Mouse (Mus musculus) erythroblast, embryonic 14.5 days (primary cell): Measurements from ENCODE around the gene Cdc42ep4. TPM values are rescaled to one million over a fixed set of nuclear protein-coding genes. Genes with fewer than 3 reads are reported as not detected.

Experiments used
- H3K27me3 ChIP-seq: 2 replicates; pipeline ENCODE4 v1.6.1; 2012; ENCODE audit warnings: inconsistent platforms; ENCODE audit not compliant: control insufficient read depth
- H3K36me3 ChIP-seq: 2 replicates; pipeline ENCODE4 v1.6.1; 2012; ENCODE audit warnings: mild to moderate bottlenecking, inconsistent platforms; ENCODE audit not compliant: control insufficient read depth
- H3K4me1 ChIP-seq: 2 replicates; pipeline ENCODE4 v1.6.1; 2012; ENCODE audit warnings: inconsistent platforms; ENCODE audit not compliant: control insufficient read depth
- H3K4me3 ChIP-seq: replicated peaks from 2 replicates; pipeline ENCODE3; 2012; ENCODE audit warnings: moderate library complexity, mild to moderate bottlenecking, inconsistent platforms
- H3K9me3 ChIP-seq: 2 replicates; pipeline ENCODE4 v1.6.1; 2012; ENCODE audit warnings: low read length, inconsistent platforms, mixed read lengths; ENCODE audit not compliant: control insufficient read depth
- GATA1 ChIP-seq: IDR thresholded peaks from 2 replicates; pipeline ENCODE4 v1.6.1; 2012; ENCODE audit warnings: low read length, inconsistent platforms, mixed read lengths
- TAL1 ChIP-seq: IDR thresholded peaks from 3 replicates; pipeline ENCODE4 v1.6.1; 2012; ENCODE audit warnings: low read length, inconsistent platforms, mixed read lengths
- polyA plus RNA-seq: library from polyadenylated mRNA; stranded (reverse); fragments of >175 nt; gene quantifications from 2 replicates; pipeline ENCODE4 v1.2.3, GENCODE M21; 2012

The Cdc42ep4 gene
- polyA plus RNA-seq, 1 experiment, result 7.3 TPM

DNA sequence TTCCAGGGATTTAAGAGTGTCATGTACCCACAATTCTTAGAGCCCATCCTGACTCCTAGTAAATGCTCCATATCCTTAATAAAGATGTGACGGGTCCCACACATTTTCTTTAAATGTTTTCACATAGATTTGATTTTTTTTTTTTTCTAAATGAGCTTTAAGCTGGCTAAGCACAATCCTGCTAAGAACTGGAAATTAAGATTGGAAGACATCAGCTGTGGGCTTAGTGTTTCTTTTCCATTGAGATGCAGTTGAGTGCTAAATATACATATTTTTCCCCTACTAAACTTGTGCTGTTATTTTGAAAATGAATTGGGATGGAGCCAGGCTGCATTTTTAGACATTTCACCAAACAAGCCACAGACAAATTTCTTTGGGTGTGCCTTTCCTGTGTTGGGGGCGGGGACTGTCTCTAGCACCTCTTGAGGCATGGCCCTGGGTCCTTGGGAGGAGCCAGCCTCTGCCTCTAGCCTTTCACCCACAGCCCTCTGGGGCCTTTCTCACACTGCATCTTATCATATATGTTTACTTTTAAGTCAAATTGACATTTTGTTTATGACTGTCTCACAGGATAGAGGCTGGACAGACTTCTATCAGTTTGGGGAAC, 36.6 kb upstream of the Cdc42ep4 start:
- TF ChIP-seq GATA1, result no peak
- Histone ChIP-seq H3K36me3 (no peaks in the 10 kb centered on the region), H3K27me3 (peaks cover 14% of the 10 kb centered on the region), H3K4me1 (peaks cover 52% of the 10 kb centered on the region), H3K9me3 (peaks cover 8% of the 10 kb centered on the region), H3K4me3 (no peak overlapping the region)

DNA sequence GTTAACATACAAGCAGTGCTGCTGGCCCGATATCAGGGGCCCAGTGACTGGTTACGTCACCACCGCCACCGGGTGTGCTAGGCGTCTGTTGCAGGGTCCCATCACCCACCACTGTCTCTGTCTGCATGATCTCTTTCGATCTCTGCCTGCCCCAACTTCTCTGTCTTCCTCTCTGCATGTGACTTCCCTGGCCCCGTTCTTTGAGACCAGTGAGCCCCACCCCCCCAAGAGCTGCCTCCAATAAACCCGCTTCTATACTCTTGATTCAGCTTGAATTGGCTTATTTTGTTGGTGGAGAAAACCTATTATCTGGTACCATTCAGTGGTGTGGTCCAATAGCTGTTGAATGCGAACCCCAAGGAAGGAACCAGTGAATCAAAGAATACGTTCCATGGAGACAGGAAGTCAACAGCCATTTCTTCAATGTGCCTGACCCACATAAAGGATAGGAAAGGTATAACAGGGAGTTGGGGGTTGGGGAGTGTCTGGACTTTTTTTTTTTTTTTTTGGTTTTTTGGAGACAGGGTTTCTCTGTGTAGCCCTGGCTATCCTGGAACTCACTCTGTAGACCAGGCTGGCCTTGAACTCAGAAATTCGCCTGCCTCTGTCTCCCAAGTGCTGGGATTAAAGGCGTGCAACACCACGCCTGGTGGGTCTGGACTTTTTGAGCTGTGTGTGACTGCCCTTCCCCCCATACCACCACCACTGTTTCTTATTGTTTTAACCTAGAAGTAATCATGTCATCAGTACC, 35.9 kb upstream of the Cdc42ep4 start:
- H3K4me1 ChIP-seq, result peaks cover 52% of the 10 kb centered on the region
- no peaks in the 10 kb centered on the region for H3K36me3 ChIP-seq
- no peak overlapping the region for H3K4me3 ChIP-seq
- TF ChIP-seq GATA1 (no peak), TAL1 (no peak)
- H3K9me3 ChIP-seq, result peaks cover 12% of the 10 kb centered on the region
- peaks cover 10% of the 10 kb centered on the region for H3K27me3 ChIP-seq

DNA sequence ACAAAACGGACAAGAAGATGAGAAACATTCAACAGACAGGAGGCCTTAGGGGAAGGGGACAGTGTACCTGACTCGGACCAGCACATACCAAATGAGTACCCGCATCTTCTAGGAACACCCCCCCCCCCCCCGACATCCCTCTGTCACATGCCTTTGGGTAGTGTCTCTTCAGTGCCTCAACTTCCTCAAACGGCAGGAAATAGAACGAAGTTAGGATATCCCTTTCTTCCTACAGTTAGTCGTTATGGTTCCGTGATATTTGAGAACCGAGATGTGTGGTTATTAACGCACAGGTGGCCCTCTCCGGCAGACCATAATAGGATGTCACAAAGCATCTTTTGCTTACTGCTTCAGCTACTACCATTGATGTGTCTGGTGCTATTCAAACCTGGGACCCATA, 35.3 kb upstream of the Cdc42ep4 start:
- TF ChIP-seq TAL1 (no peak), GATA1 (no peak)
- no peaks in the 10 kb centered on the region for H3K36me3 ChIP-seq
- H3K4me1 ChIP-seq, result peaks cover 57% of the 10 kb centered on the region
- peaks cover 14% of the 10 kb centered on the region for H3K9me3 ChIP-seq
- peaks cover 12% of the 10 kb centered on the region for H3K27me3 ChIP-seq
- no peak overlapping the region for H3K4me3 ChIP-seq

DNA sequence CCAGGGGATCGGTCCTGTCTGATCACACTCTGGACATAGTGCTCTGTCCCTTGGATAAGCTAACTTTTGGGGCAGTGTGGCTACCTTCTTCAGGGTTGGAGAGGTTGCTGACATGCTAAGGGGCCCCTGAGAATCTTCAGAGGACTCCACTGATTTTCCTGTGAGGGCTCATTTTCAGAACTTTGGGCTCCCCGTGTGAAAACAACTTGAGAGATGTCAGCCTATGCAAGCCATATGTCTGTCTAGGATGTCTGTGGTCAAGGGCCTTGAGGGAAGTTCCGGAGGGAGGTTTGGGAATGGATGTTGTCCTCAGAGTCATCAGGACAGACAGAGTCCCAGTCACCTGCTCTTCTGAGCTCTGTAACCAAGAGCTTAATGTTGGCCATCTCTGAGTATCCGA, 34.7 kb upstream of the Cdc42ep4 start:
- TF ChIP-seq TAL1 (no peak), GATA1 (no peak)
- Histone ChIP-seq H3K4me3 (no peak overlapping the region), H3K36me3 (no peaks in the 10 kb centered on the region)

DNA sequence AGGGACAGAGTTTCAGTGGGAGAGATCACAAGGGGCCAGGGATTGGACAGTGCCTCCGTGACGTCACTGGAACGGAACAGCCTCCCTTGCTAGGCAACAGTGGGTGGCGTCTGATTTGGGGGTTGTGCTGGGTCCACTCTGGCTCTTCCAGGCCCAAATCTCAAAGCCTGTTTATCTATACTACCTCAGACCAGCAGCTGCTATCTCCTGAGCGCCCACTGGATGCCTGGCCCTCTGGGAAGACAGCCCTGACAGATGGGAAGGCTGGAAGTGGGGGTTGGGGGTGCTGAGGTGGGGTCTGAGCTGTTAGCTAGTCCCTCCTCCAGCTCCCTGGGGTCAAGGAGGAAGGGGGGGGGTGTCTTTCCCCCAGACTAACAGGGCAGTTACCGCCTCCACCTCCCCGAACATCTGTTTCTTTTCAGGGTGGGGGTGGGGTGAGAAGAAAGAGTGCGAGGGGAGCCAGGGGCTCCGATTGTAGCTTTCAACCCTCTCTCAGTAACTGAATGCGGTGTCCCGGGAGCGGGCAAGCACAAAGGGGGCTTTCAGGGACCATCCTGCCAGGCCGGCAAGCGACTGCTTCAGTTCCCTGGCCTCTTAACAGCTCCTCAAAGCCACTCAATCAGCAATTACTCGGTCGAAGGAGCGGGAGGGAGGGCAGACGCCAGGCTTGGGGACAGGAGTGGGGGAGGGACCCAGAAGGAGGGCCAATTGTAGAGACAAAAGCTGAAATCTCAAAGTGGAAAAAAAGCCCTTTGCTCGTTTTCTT, 33.9 kb upstream of the Cdc42ep4 start:
- peaks cover 61% of the 10 kb centered on the region for H3K4me1 ChIP-seq

More for the DNA sequence above, 34.7 kb upstream of the Cdc42ep4 start:
- Histone ChIP-seq H3K4me1 (peaks cover 57% of the 10 kb centered on the region), H3K9me3 (peaks cover 14% of the 10 kb centered on the region), H3K27me3 (peaks cover 11% of the 10 kb centered on the region)

DNA sequence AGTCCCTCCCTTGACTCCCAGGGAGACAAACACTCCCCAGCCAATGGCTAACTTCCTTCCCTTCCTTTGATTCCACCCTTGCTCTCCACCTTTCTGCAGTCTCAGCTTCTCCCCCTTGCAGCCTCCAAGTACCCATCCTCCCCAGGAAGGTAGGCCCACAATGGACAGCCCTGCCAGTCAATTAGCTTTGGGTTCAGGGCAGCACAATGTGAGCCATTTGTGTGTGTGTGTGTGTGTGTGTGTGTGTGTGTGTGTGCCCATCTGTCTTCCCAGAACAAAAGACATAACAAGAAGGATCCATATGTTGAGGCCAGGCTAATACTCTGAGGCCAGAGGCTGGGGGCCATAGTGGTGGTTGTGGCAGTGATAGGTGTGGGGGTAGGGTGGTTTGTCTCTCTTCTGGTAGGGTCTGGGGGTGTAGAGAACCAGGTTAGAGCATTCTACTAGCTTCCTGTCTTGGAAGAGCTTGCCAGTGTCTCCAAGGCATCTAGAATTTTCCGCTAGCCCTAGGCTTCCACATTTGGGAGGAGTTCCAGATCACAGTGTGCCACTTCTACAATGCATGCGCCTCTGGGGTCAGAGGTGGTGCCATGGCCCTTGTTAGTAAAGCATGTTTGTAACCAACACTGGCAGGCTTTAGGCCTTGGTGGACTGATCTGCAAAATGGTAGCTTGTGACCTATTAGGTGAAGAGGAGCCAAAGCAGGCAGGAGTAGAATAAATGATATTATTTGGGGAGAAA, 33.1 kb upstream of the Cdc42ep4 start:
- H3K27me3 ChIP-seq, result peaks cover 16% of the 10 kb centered on the region
- H3K4me1 ChIP-seq, result peaks cover 67% of the 10 kb centered on the region
- peaks cover 14% of the 10 kb centered on the region for H3K9me3 ChIP-seq
- no peaks in the 10 kb centered on the region for H3K36me3 ChIP-seq
- no peak overlapping the region for H3K4me3 ChIP-seq
- TF ChIP-seq GATA1 (no peak), TAL1 (no peak)

More for the DNA sequence above, 33.9 kb upstream of the Cdc42ep4 start:
- TF ChIP-seq TAL1 (no peak), GATA1 (no peak)
- H3K36me3 ChIP-seq, result no peaks in the 10 kb centered on the region
- H3K9me3 ChIP-seq, result peaks cover 14% of the 10 kb centered on the region
- H3K27me3 ChIP-seq, result peaks cover 10% of the 10 kb centered on the region
- peak overlapping the region; percentile 29 for H3K4me3 ChIP-seq

DNA sequence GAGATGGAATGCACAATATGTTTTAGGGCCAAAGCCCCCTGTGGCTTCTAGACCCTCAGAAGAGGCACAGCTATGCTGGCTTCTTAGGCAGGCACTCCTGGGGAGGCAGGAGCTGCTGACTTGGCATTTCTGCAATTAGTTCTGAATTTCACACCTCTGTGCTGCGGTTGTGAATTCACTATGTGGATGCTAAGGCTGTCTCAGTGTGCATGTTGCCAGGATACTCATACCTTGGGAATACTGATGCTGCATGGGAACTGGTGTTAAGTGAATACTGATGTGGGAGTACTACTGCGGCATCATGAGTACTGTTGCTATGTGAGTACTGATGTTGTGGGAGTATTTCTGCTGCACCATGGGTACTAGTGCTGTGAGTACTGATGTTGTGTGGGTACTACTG, 30.8 kb upstream of the Cdc42ep4 start:
- peaks cover 16% of the 10 kb centered on the region for H3K27me3 ChIP-seq
- H3K4me1 ChIP-seq, result peaks cover 70% of the 10 kb centered on the region
- H3K4me3 ChIP-seq, result no peak overlapping the region
- H3K9me3 ChIP-seq, result peaks cover 14% of the 10 kb centered on the region
- TF ChIP-seq TAL1 (no peak), GATA1 (no peak)
- H3K36me3 ChIP-seq, result no peaks in the 10 kb centered on the region

DNA sequence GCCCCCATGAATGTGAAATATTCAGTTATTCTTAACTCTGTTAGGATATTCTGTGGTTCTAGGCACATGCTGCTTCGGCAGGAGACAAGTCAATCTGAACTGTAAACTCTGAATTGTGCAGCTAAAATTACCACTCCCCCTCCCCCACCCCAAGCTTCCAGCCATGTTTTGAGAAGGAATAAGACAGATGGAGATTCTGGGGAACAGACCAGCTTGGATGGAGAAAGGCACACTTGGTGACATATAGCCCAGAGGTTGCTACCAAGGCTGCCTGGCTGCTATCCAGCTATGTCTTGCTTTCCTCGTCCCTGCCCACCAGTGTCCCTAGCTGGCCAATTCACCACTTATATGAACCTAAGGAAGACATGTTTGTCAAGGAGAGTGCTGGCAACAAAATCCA, 30.3 kb upstream of the Cdc42ep4 start:
- peaks cover 70% of the 10 kb centered on the region for H3K4me1 ChIP-seq
- H3K27me3 ChIP-seq, result peaks cover 16% of the 10 kb centered on the region
- H3K36me3 ChIP-seq, result no peaks in the 10 kb centered on the region

DNA sequence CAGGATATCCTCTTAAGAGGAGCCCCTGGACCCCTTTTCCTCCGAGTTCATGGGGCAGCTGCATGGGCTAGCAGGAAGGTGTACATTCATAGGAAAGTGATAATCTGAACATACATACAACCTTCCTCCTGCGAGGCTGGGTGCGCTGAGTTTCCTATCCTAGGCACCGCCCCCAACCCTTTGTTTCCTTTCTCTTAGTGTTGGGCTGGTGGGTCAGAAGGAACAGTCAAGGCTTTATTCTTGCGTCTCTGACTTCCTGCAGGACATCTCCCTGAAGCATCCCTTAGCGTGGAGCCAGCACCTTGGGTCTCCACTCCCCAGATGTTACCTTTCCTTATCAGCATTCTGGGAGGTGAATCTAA, 28.0 kb upstream of the Cdc42ep4 start:
- H3K4me1 ChIP-seq, result peaks cover 56% of the 10 kb centered on the region
- TF ChIP-seq TAL1, result no peak
- TF ChIP-seq GATA1, result no peak
- H3K9me3 ChIP-seq, result peaks cover 14% of the 10 kb centered on the region

More for the DNA sequence above, 30.3 kb upstream of the Cdc42ep4 start:
- Histone ChIP-seq H3K4me3 (no peak overlapping the region), H3K9me3 (peaks cover 14% of the 10 kb centered on the region)
- TF ChIP-seq TAL1 (no peak), GATA1 (no peak)

More for the DNA sequence above, 28.0 kb upstream of the Cdc42ep4 start:
- no peak overlapping the region for H3K4me3 ChIP-seq
- no peaks in the 10 kb centered on the region for H3K36me3 ChIP-seq
- H3K27me3 ChIP-seq, result peaks cover 11% of the 10 kb centered on the region
